Mouse (Mus musculus) neural tube, embryonic 15.5 days (tissue): ENCODE data around the gene Wnt9a. TPM values are rescaled to one million over a fixed set of nuclear protein-coding genes. Genes with fewer than 3 reads are reported as not detected.
A peak's percentile ranks its signal among the peaks of the same experiment; 100 is the strongest.

ENCODE experiments used
- ATAC-seq: fragments of 200-750 bp; cut with Nextera tagmentation; 2 replicates; pipeline ENCODE4 v1.8.0; 2017; ENCODE audit warnings: mild to moderate bottlenecking, moderate TSS enrichment, moderate library complexity; ENCODE audit not compliant: low FRiP score
- H3K27ac ChIP-seq: fragments of 300-500 bp; sonication (generic); replicated peaks from 2 replicates; pipeline ENCODE4 v1.5.1; 2015; ENCODE audit warnings: mild to moderate bottlenecking, inconsistent platforms
- H3K27me3 ChIP-seq: fragments of 300-500 bp; sonication (generic); replicated peaks from 2 replicates; pipeline ENCODE4 v1.6.1; 2015; ENCODE audit warnings: inconsistent platforms
- H3K36me3 ChIP-seq: fragments of 300-500 bp; sonication (generic); 2 replicates; pipeline ENCODE4 v1.6.1; 2015; ENCODE audit warnings: inconsistent platforms
- H3K4me1 ChIP-seq: fragments of 300-500 bp; sonication (generic); 2 replicates; pipeline ENCODE4 v1.6.1; 2015; ENCODE audit warnings: inconsistent platforms
- H3K4me2 ChIP-seq: fragments of 300-500 bp; sonication (generic); 2 replicates; pipeline ENCODE4 v1.6.1; 2015; ENCODE audit warnings: inconsistent platforms, mild to moderate bottlenecking, moderate library complexity
- H3K4me3 ChIP-seq: fragments of 300-500 bp; sonication (generic); replicated peaks from 2 replicates; pipeline ENCODE4 v1.5.1; 2015; ENCODE audit warnings: mild to moderate bottlenecking, inconsistent platforms
- H3K9ac ChIP-seq: fragments of 300-500 bp; sonication (generic); replicated peaks from 2 replicates; pipeline ENCODE4 v1.6.1; 2015; ENCODE audit warnings: mild to moderate bottlenecking, inconsistent platforms
- H3K9me3 ChIP-seq: fragments of 300-500 bp; sonication (generic); replicated peaks from 2 replicates; pipeline ENCODE4 v1.6.1; 2016; ENCODE audit warnings: inconsistent platforms
- WGBS: fragments of 180-500 bp; shearing (Covaris S2); methylation state at CpG from one replicate; pipeline ENCODE4 v1.1.7; 2015; ENCODE audit warnings: mixed read lengths; 5-methylcytosine and 5-hydroxymethylcytosine counted together
- polyA plus RNA-seq: library from polyadenylated mRNA; unstranded; fragments of >200 nt; fragmentation: Nextera tagmentation; extraction: Ambion mirVana; gene quantifications from 2 replicates; pipeline ENCODE4 v1.2.1, GENCODE M21; 2015

The Wnt9a gene
- polyA plus RNA-seq, 1 experiment from 2014 or later = 3.0 TPM

GRCm38 (mm10) chr11:59305821-59306215, 910 bp upstream of the Wnt9a start:
- H3K4me2 ChIP-seq = peak overlapping the region; percentile 90
- no peaks in the 10 kb centered on the region for H3K36me3 ChIP-seq
- H3K27me3 ChIP-seq = peaks cover 64% of the 10 kb centered on the region
- 0 out of 2 replicates have a peak overlapping the region, but pooled peaks have one; percentile 61 for H3K9ac ChIP-seq
- no peak for ATAC-seq
- H3K27ac ChIP-seq = no peak overlapping the region
- 3% methylated on average over 10 of the region's 10 CpGs for WGBS
- peak overlapping the region; percentile 56; the same call in 1 of the 2 replicates for H3K4me3 ChIP-seq
- H3K4me1 ChIP-seq = peaks cover 41% of the 10 kb centered on the region
- no peaks in the 10 kb centered on the region for H3K9me3 ChIP-seq

- H3K27ac ChIP-seq = no peak overlapping the region
- H3K9ac ChIP-seq = peak overlapping the region; percentile 61
- H3K4me1 ChIP-seq = peaks cover 41% of the 10 kb centered on the region
- ATAC-seq = peak; percentile 60; the same call in 1 of the 2 replicates
- H3K4me3 ChIP-seq = peak overlapping the region; percentile 56
- no peaks in the 10 kb centered on the region for H3K9me3 ChIP-seq
- peak overlapping the region; percentile 90 for H3K4me2 ChIP-seq
- WGBS = 1% methylated on average over 45 of the region's 45 CpGs
- no peaks in the 10 kb centered on the region for H3K36me3 ChIP-seq
- peaks cover 71% of the 10 kb centered on the region for H3K27me3 ChIP-seq
Measured at GRCm38 (mm10) chr11:59307422-59308163, 865 bp downstream of the Wnt9a start.

- 28% methylated on average over 12 of the region's 12 CpGs for WGBS
- H3K9ac ChIP-seq = peak overlapping the region; percentile 18; the same call in 1 of the 2 replicates
- peaks cover 41% of the 10 kb centered on the region for H3K4me1 ChIP-seq
- no peak for ATAC-seq
- no peak overlapping the region for H3K27ac ChIP-seq
- H3K4me2 ChIP-seq = peak overlapping the region; percentile 90
- peaks cover 71% of the 10 kb centered on the region for H3K27me3 ChIP-seq
- no peaks in the 10 kb centered on the region for H3K9me3 ChIP-seq
- peak overlapping the region; percentile 56 for H3K4me3 ChIP-seq
- H3K36me3 ChIP-seq = no peaks in the 10 kb centered on the region
Measured at GRCm38 (mm10) chr11:59308164-59308542, 1.4 kb downstream of the Wnt9a start.

- Histone ChIP-seq H3K9ac (0 out of 2 replicates have a peak overlapping the region, but pooled peaks have one; percentile 18), H3K4me3 (peak overlapping the region; percentile 56; the same call in 1 of the 2 replicates), H3K27ac (no peak overlapping the region), H3K9me3 (no peaks in the 10 kb centered on the region), H3K4me2 (peak overlapping the region; percentile 90), H3K36me3 (no peaks in the 10 kb centered on the region), H3K27me3 (peaks cover 66% of the 10 kb centered on the region), H3K4me1 (peaks cover 46% of the 10 kb centered on the region)
- WGBS = 51% methylated on average over 6 of the region's 6 CpGs
- ATAC-seq = no peak
Measured at GRCm38 (mm10) chr11:59308625-59309024, 1.9 kb downstream of the Wnt9a start.

- 19% methylated on average over 11 of the region's 12 CpGs for WGBS
- no peaks in the 10 kb centered on the region for H3K9me3 ChIP-seq
- H3K27ac ChIP-seq = no peak overlapping the region
- H3K4me3 ChIP-seq = no peak overlapping the region
- H3K4me1 ChIP-seq = peaks cover 52% of the 10 kb centered on the region
- H3K27me3 ChIP-seq = peaks cover 60% of the 10 kb centered on the region
- ATAC-seq = no peak
- peak overlapping the region; percentile 90; the same call in 1 of the 2 replicates for H3K4me2 ChIP-seq
- H3K9ac ChIP-seq = no peak overlapping the region
- no peaks in the 10 kb centered on the region for H3K36me3 ChIP-seq
Measured at GRCm38 (mm10) chr11:59309106-59309805, 2.5 kb downstream of the Wnt9a start.

GRCm38 (mm10) chr11:59309976-59310375, 3.2 kb downstream of the Wnt9a start:
- Histone ChIP-seq H3K4me1 (peaks cover 54% of the 10 kb centered on the region), H3K4me3 (no peak overlapping the region), H3K9ac (no peak overlapping the region), H3K36me3 (no peaks in the 10 kb centered on the region), H3K27ac (no peak overlapping the region), H3K9me3 (no peaks in the 10 kb centered on the region), H3K4me2 (no peak overlapping the region), H3K27me3 (peaks cover 52% of the 10 kb centered on the region)
- no peak for ATAC-seq
- 47% methylated on average over 8 of the region's 8 CpGs for WGBS

- Histone ChIP-seq H3K4me2 (no peak overlapping the region), H3K9me3 (no peaks in the 10 kb centered on the region), H3K4me1 (peaks cover 40% of the 10 kb centered on the region), H3K4me3 (no peak overlapping the region), H3K36me3 (no peaks in the 10 kb centered on the region), H3K9ac (no peak overlapping the region), H3K27ac (no peak overlapping the region), H3K27me3 (peaks cover 34% of the 10 kb centered on the region)
- ATAC-seq = no peak
- WGBS = 84% methylated on average over 6 of the region's 6 CpGs
Measured at GRCm38 (mm10) chr11:59312060-59312459, 5.3 kb downstream of the Wnt9a start.

GRCm38 (mm10) chr11:59312501-59312900, 5.8 kb downstream of the Wnt9a start:
- Histone ChIP-seq H3K36me3 (no peaks in the 10 kb centered on the region), H3K4me1 (peaks cover 35% of the 10 kb centered on the region), H3K9ac (no peak overlapping the region), H3K9me3 (no peaks in the 10 kb centered on the region), H3K27ac (no peak overlapping the region), H3K4me3 (no peak overlapping the region), H3K27me3 (peaks cover 30% of the 10 kb centered on the region), H3K4me2 (no peak overlapping the region)
- 52% methylated on average over 8 of the region's 8 CpGs for WGBS
- no peak for ATAC-seq

GRCm38 (mm10) chr11:59313029-59313811, 6.5 kb downstream of the Wnt9a start:
- no peak overlapping the region for H3K4me3 ChIP-seq
- H3K36me3 ChIP-seq = no peaks in the 10 kb centered on the region
- peaks cover 22% of the 10 kb centered on the region for H3K27me3 ChIP-seq
- no peak for ATAC-seq
- no peak overlapping the region for H3K9ac ChIP-seq
- peaks cover 28% of the 10 kb centered on the region for H3K4me1 ChIP-seq
- no peak overlapping the region for H3K27ac ChIP-seq
- 70% methylated on average over 17 of the region's 17 CpGs for WGBS
- no peak overlapping the region for H3K4me2 ChIP-seq
- no peaks in the 10 kb centered on the region for H3K9me3 ChIP-seq

GRCm38 (mm10) chr11:59313944-59314343, 7.2 kb downstream of the Wnt9a start:
- peaks cover 21% of the 10 kb centered on the region for H3K4me1 ChIP-seq
- peaks cover 15% of the 10 kb centered on the region for H3K27me3 ChIP-seq
- no peak overlapping the region for H3K4me3 ChIP-seq
- ATAC-seq = no peak
- H3K27ac ChIP-seq = no peak overlapping the region
- H3K9ac ChIP-seq = no peak overlapping the region
- H3K36me3 ChIP-seq = no peaks in the 10 kb centered on the region
- no peak overlapping the region for H3K4me2 ChIP-seq
- no peaks in the 10 kb centered on the region for H3K9me3 ChIP-seq
- WGBS = 71% methylated on average over 11 of the region's 11 CpGs

- no peaks in the 10 kb centered on the region for H3K36me3 ChIP-seq
- H3K9ac ChIP-seq = no peak overlapping the region
- H3K27me3 ChIP-seq = peaks cover 3% of the 10 kb centered on the region; the same call in 1 of the 2 replicates
- H3K4me1 ChIP-seq = peaks cover 14% of the 10 kb centered on the region
- H3K4me3 ChIP-seq = no peak overlapping the region
- WGBS = 69% methylated on average over 6 of the region's 6 CpGs
- no peak for ATAC-seq
- H3K27ac ChIP-seq = no peak overlapping the region
- H3K9me3 ChIP-seq = no peaks in the 10 kb centered on the region
- H3K4me2 ChIP-seq = no peak overlapping the region
Measured at GRCm38 (mm10) chr11:59316517-59316916, 9.8 kb downstream of the Wnt9a start.
